Mouse (Mus musculus) adipocyte (in vitro differentiated cells): ENCODE measurements at regions not wholly inside any gene's neighbourhood (a gene's known extent, or its start where the extent isn't known, plus 50 kb on each side); places are given as distances from the start of the nearest gene placed in this dataset.

Source experiments
- DNase-seq: peaks from one replicate; pipeline ENCODE4 v3.0.0-alpha.2; 2016; ENCODE audit warnings: low spot score

DNA sequence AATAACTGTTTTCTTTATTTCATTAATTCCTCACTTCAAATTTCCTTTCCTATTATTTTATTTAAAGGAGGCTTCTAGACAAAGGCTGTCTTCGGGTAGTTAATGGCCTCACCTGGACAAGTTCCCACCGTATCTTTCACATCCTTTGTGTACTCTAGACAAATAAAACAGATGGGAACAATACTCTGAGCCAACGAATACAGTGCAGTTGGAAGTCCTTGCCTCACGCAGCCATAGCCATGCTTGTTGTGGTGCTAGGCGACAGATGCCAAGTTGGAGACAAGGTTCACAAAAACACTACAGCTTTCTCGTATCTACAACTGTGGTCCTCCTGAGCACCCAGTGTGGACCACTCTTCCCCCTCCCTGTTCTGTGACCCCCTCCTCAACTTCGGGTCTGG is 136.6 kb upstream of the Marcks start:
- no peak for DNase-seq

DNA sequence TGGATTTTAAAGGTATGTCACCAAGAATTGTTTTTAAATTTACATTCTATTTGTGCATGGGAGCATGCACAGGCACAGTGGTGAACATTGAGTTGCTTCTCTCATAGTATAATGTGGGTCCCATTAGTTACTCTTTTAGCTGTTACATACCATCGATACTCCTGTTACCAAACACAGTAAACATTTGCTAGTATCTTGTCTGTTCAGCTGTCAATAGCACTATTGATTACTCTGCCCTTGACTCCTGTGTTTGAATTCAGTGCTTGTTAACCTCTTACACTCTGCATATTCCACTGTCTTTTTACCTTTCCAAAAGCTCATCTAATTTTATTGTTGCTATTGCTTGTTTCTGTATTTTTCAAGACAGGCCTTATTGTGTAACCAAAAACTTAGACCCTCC is 133.2 kb upstream of the Marcks start:
- DNase-seq, result no peak

DNA sequence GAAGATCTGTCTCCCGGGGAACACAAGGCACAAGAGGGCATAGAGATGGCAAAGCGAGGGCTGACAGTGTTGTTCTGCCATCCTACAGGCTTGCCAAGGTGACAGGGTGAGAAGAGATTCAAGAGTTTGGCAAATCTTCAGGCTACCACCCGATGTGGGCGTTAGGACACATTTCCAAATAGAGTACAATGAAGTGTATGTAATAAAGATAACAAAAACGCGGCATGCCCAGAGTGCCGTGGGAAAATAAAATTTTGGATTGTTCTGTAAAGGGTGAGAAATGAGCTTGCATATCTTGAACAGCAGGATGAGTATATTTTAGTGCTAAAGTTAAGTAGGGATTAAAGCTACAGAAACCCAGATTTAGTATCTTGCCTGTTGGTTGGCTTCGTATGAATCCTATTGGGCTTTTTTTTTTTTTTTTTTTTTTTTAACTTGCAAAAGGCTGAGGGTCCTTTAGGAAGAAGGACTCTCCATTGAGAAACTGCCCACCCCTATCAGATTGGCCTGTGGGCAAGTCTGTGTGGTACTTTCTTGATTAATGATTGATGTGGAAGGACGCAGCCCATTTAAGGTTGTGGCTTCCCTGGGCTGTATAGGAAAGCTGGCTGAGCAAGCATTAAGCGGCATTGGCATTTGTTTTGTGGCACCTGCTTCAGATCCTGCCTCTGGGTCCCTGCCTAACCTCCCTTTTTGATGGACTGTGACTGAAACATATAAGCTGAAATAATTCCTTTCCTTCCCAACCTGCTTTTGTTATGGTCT is 131.7 kb upstream of the Marcks start:
- no peak for DNase-seq

DNA sequence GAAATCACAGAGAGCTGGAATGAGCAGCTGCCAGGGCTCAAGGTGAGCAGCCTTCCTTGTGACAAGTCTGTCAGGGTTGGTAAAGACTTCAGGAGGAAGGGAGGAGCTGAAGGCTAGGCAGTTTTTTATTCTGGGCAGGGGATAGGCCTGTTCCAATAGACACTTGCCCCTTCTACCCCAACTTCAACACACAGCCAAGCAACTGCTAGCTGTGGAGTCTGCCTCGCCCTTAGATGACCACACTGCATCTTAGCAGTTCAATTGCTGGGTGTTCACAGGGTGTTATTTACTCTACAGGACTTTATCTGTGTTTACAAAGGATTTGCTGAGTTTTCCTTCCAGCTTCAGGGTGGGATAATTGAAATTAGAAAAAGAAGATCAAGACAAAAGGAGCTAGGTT is 128.2 kb upstream of the Marcks start:
- DNase-seq, result no peak

DNA sequence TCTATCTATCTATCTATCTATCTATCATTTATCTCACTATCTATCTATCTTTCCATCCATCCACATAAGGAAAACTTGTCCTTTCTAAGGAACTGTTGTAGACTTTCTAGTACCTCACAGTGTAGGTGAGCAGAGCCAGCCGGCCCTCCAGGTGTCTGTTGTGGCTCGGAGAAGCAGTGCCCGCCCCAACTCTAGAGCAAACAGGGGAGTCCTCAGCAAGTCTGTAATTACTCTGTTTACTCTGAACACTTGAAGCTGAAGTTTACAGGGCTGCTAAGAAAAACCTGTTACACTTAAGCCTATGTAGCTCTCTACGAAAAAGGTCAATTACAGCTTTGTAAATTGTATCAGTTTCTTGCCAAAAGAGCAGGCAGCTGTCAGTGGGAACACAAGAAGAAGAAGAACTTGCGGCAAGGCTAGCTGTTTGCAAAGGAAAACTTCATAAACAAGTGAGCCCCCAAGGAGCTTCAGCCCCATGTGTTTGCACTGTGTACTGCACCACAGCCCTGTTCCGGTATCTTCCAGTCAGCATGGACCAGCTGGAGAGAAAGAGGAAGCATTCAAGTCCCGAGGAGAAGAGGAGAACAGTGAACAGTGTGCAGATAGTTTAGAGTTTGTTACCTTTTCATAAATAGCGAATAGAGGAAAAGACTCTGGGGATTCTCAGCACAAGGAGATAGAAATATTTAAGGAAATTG is 122.2 kb upstream of the Marcks start:
- DNase-seq, result no peak

DNA sequence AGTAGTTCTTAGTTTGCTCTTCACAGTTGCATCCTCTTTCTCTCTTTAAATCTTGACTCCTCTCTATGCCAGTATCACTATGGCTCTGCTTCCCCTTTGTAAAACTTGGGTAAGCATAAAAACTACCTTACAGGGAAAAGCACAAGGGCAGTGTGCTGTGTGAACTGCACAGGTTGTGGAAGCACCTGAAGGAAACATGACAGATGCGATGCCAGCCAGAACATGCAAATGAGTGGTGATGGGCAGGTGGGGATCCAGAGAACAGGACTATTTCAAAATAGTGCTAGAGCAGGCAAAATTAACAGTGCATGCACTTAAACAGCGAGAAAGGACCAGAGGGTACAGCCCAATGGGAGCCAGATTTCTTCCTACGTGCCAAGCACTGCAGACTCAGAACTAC is 120.5 kb upstream of the Marcks start:
- DNase-seq, result no peak

DNA sequence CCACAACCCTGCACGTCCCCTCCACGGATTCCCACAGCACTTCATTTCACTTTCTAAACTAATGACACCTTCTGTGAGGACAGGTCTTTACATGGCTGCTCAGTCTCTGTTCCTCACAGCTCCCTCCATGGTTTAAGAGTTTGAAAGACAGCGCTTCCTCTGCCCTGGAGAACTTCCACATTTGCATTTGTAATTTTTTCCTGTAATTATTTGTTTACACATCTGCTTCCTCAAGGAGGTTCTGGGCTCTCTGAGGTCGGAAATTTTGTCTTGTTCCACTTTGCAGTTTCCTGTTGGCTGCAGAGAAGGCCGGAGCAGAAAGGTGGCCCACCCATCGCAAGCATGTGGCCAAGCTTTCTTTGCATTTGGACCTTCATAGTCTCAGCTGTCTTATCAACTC is 118.8 kb upstream of the Marcks start:
- no peak for DNase-seq

DNA sequence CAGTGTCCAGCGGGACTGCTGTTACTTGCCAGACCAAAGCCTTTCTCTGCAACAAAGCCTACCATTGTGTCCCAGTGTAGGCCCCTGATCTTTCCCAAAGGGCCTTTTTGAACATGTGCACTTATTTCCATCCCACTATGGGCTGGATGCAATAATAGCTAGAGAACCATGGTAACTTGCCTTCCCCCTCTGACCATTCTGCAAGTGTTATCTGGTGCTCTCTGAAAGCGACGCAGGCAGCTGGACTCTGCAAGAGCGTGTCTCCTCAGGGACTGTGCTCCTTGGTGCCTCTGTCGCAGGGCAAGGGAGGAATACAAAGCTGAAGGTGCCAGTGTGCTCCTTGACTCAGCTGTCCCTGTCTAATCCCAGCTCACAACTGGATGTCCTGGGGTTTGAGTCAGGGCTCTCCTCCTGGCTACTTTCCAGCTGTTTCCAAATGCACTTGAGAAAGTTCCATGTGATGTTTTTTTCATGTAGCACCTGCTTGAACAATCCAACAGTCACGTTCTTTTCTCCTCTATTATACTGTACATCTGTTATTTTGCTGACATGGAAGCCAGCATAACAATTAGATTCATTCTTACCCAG is 112.3 kb upstream of the Marcks start:
- DNase-seq, result peak; percentile 41

DNA sequence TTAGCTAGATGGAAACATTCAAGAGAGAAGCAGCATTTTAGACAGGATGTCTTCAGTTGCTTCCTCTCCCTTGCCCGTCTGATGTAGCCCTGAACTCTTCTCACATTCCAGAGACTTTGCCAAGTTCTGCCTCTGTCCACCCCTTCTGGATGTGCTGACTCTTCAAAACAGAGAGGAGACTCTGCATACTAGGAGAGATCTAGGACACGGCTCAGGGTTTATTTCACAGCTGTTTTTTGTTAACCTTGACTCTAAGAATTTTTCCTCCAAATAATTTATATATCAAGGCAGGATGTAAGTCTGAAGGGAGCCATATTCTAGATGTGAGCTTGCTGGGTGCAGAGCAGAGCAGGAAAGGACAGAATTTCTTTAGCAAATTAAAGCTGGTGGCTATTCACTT is 111.4 kb upstream of the Marcks start:
- DNase-seq, result peak; percentile 49

DNA sequence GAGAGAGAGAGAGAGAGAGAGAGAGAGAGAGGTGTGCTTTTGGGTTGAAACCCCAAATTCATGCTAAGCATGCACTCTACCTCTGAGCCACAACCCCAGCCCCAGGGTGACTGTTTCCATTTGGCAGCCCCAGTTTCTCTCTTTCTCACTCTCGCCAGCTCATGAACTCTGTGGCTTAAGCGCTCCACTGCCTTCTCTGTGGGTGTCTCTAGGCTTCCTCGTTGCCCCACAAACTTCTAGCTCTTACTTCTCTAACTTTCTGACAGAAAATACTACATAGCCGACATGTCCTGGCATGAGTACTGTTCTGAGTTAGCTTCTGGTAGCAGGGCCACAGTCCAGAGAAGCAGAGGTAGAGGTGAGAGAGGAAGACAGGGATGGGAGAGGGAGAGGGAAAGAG is 110.8 kb upstream of the Marcks start:
- DNase-seq, result no peak

DNA sequence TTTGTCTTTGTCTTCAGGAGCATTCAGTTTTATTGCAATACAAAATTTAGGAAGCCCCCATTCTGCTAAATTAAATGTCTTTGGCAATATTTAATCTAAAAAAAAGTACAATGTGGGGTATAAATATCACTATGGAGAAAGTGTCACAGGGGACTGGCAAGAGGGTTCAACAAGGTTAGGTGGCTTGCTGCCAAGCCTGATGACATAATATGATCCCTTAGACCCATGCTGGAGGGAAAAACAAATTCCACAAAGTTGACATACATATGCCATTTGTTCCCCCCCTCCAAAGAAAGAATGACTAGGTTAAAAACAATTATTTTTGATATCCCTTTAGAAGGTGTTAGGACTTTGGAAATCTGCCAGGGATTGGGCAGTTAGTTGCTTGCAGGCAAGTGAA is 108.4 kb upstream of the Marcks start:
- DNase-seq, result peak; percentile 22

DNA sequence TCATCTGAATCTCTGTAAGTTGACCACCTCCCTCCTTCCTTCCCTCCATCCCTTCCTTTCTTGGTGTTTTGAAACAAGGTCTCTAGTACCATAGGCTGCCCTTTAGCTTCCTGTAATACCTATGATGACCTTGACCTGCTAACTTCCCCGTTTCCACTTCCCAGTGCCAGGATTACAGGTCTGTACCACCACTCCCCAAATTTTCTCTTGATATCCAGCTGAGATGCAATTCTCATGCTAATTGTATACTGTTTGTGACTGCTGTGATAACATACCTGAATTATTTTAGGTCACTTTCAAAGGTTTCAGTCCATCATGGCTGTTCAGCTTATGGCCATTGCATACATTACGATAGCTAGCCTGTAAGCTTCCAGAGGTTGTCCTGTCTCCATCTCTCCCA is 104.4 kb upstream of the Marcks start:
- DNase-seq, result no peak

DNA sequence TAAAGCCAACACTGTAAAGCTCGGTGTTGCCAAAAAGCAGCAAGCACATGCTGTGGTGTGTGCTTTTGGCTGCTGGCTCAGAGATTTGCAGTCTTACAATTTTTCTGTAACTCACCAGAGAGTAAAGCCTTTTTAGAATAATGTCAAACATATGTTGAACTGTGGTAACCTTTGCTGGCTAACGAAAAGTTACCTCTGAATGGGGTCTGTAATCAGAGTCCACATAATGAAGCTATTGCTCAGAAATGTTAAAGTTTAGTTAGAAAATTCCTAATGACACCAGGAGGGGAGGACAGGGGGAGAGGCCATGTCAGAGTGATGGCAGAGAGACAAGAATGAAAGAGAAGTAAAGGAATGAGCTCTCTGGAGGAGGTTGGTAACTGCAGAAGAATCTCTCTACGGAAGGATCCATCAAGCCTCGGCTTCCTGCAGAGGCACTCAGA is 103.1 kb upstream of the Marcks start:
- DNase-seq, result no peak

DNA sequence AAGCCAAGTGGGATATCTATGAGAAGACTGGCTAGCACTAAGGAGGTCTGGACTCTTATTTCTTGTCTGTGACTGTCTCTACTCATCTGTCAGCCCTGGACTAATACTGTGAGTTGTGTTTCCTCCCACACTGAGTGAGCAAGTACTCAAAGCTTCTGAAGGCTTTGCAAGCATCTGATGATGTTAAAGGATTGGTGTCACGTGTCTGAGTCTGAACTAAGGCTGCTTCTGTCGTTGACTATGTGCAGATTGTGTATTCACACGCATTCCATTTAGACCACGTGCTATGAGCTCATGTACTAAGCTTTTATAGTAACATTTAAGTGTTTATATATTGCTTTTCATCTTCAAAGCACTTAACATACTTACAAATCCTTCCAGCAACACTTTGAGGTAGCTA is 101.9 kb upstream of the Marcks start:
- no peak for DNase-seq

DNA sequence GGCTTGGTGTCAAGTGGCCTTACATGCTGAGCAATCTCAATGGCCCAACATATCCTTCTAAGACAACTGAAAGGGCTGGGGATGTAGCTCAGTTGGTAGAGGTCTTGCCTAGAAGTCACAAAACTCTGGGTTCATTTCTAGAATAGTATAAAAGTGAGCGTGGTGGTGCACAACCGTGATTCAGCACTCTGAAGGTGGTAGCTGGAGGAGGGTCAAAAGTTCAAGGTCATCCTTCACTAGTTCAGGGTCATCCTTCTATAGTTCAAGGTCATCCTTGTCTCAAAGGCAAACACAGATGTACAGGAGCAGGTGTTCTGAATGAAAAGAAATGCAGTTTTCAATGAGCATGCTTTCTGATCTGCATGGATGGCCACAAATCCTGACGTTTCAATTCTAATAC is 101.5 kb upstream of the Marcks start:
- no peak for DNase-seq

DNA sequence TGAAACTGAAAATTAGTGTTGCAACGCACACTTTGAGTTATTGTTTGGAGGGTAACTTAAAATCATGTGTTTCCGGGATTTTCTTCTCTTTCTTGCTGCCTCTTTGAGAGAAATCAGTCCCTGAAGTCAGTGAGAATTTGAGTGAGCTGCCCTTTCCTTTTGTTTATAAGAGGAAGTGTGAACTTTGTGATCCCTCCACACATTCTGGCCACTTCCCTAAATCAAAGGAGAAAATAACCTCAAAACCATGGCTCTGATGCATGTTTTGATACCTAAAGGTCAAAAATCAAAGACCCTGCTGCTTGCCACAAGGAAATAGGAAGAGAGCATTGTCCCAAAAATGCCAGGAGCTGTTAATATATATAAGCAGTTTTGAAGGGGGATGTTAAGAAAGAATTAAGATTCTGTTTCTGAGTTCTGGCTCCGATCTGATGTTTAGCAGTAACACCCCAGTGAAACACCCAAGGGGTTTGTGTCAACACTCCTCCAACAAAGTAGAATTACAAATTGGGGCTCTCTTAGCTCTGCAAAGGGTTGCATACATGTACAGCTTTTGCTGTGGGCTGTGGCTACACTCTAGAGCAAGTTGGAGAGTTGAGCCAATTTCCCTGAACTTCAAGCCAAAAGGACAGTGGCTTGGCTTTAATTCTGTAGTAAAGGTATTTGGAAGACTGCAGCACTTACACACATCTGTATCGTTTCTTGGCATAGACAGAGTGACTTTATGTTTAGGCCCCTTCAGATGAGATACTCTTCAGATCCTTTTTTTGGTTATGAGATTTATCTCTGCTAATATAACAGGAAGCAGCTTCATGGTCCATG is 97.5 kb upstream of the Marcks start:
- peak; percentile 48 for DNase-seq

DNA sequence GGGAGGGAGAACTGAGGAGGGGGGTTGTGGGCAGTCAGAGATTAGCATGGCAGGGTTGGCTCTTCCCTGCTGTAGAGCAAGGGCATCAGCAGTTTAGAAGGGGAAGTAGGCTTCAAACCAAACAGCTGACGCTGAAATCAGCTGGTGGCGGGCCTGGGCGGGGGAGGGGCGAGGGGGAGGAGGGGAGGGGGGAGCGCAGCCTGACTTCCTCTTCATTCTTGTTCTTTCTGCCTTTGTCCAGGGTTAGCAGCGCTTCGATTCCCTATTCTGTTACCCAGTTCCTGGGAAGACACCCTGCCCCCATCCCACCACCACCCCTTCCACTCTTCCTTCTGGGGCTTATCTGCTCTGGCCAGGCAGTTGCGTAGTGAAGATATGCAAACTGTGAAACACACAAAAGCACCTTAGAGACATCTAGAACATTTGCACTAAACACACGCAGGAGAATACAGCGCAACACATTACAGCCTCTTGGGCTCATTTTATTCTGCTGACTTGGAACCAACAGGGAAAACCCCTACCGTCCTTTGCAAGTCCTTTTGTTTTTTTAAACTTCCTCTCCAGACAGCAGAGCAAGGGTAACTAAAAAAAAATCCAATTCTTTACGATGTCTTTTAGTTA is 93.3 kb upstream of the Marcks start:
- DNase-seq, result no peak

DNA sequence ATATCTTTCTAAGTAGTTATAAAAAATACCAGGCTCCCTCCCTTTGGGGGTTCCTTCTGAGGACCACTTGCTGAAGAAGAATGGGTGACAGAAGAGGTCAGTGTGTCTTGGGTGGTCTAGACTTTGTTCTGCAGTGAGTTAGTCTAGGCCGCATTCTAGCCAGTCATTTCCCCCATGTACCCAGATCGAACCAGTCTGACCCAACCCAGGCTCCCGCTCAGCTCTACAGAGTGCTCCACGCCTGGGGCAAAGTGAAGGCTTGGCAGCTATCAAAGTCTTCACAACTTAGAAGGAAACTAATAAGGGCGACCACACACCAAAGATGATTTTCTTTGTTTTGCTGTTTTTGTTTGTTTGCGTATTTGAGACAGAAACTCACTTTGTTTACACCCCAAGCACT is 92.4 kb upstream of the Marcks start:
- no peak for DNase-seq

DNA sequence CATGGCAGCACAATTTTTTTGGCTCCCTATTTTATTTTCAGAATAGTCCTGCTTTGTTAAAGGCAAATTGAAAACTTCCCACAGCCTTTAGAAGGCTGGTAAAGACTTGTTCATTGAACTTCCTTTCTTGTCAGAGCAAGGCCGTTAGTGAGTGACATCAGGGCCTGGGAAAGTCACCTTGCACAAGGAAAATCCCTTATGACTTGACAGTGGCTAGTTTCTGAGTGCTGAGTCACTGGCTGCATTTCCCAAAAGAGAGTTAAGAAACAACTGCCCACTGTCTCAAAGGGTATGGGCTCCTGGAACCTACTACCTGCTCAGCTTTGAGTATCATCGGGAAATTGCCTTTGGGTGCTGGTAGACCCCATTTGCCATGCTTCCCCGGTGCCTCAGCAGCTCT is 89.2 kb upstream of the Marcks start:
- peak; percentile 45 for DNase-seq

DNA sequence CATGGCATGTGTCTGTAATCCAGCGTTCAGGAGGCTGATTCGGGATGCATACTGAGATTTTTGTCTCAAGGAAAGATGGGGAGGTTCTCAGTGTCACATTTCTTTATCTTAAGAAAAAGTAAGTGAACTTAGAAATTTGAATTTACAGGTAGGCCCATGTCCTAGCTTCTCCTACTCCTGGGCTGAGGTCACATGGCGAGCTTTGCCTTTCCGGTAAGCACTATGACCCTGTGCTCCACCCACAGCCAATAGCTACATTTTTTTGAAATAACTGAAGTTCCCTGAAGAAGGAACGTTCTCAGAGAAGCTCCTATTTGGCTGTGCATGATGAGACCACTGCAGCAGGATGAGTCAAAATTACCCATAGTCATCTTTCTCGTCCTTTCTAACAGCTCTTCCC is 83.0 kb upstream of the Marcks start:
- no peak for DNase-seq

DNA sequence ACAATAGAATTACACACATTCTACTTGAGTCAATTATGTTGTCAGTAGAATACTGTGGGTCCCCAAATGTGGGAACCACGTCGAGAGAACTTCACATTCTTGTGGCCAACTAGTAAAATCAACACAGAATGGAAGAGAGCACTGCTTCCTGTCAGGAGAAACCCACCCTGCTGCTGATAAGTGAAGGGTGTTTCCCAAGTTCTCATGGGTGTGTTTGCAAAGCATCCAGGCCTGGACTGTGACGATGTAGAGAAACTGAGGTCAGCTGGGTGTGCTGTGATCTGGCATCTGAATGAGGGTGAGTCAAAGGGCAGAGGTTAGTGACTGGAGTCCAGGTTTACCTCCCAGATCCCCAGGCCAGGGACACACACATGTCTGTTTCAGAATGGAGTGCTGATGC is 81.7 kb upstream of the Marcks start:
- no peak for DNase-seq

DNA sequence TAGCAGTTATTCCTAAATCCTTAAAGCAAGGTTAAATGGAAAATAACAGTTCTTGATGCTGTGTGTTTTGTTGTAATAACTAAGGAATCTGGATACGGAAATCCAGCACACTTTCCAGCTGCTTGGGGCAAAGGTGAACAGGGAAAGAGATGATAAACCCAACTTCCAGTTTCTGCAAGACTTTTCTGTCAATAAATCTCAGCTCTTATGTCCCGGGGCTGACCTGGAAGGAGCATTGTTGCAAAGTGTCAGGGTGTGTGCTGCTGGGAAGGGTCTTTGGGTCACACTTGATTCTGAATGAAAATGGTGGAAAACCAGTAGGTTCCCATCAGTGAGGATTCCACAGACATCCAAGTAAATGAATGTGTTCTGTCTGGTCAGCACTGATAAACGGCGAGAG is 81.2 kb upstream of the Marcks start:
- DNase-seq, result peak; percentile 27
